Mouse (Mus musculus) forelimb bud, embryonic 11.5 days (tissue): ENCODE data around the gene Pdpr.
"Not testable (repeated sequence)": the region's sequence is repeated elsewhere in the genome, so short reads cannot be mapped to it uniquely, and the experiment has no call there.

ENCODE experiments used
- DNase-seq: peaks from one replicate; pipeline ENCODE4 v3.0.0-alpha.2; 2012; ENCODE audit warnings: low read depth, low spot score

The Pdpr gene

DNA sequence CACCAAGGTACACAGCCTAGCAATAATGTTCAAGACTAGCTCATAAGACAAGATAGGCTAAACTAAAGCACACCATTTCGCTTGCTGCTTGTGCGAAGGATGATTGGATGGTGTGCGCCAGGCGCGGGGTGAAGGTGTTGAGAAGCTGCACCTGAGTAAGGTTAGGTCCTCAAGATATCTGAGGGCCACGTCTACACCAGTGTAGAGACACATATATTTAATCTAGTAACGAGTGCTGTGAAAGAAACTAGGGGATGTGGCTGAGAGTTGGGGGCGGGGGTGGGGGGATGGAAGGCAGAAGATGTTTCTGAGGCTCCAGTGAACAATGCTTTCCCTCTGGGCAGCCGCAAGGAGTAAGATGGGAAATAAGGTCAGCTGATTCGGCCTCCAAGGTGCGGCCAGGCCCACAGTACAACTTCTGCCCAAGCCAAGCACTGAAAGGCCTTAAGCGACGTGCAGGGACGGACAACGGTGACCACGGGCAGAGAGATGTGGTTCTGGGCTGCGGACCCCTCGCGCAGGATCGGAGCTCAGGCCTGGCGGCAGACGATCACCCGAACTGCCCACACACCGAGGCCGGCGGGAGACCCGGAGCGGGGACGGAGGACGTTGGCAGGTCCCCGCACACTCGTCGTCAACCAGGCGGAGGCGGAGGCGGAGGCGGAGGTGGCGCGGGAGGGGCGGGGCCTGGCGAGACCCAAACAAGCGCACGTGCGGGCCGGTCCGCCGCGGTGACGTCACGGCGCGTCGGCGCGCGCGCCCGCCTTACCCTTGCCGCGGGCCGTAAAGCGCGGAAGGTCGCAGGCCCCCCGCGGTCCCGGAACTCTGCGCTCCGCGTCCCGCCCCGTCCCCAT is at the start of gene Pdpr:
Gene Pdpr, plus strand, starts transcription at position 766 of the 854 bp plus-strand sequence.
- peak; percentile 81 for DNase-seq

DNA sequence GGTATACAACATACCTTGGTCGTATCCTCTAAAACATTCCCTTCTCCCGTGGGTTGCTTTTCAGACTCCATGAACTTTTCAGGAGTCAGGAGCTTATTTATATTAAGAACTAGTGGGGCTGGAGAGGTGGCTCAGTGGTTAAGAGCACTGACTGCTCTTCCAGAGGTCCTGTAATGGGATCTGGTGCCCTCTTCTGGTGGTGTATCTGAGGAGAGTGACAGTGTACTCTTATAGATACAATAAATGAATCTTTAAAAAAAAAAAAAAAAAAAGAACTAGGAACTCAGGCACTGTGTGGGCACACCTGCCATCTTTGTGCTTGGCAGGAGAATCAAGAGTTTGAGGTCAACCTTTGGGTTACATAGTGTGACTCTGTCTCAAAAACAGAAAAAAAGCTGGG is 45.7 kb upstream of the Pdpr start:
- DNase-seq, result no peak

DNA sequence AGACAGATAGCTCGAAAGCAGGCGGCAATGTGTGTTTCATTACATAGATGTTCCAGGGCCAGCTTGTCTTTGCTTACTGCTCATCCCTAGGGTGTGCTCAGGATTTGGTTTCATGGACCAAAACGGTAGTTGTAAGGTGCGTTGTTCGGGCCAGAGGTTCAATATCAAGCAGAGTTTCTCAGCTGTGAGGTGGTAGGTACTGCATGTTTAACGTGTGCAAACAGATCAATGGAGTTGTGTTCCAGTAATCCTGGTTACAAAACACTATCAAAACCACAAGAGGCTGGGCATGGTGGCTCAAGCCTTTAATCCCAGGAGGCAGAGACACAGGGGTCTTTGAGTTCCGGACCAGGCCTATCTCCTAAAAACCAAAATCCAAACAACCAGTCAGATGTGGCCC is 45.3 kb upstream of the Pdpr start:
- DNase-seq, result no peak

DNA sequence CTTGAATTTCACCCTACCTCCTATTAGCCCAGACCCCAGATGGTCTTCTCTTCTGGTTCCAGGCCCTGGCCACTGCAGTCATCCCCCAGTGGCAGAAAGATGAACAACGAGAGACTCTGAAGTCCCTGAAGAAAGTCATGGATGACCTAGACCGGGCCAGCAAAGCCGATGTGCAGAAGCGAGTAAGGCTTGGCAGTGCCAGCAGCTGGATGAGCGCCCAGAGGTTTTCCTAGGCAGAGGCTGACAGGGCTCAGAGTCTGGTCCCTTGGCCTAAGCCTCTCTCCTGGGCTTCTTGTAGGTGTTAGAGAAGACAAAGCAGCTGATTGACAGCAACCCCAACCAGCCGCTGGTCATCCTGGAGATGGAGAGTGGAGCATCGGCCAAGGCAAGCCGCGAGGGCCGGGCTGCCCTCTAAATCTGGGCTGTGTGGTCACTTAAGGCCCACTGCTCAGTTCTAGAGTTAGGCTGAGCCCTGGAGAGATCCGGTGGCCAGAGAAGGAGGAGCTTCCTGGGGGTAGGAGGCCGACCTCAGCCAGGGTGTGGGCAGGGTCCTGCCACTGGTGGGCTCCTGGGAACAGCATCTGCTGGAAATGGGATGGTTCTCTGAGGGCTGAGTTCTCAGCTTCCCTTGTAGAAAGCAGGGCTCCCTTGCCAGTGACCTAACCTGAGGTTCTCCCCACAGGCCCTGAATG is 40.5 kb upstream of the Pdpr start:
- DNase-seq, result no peak

DNA sequence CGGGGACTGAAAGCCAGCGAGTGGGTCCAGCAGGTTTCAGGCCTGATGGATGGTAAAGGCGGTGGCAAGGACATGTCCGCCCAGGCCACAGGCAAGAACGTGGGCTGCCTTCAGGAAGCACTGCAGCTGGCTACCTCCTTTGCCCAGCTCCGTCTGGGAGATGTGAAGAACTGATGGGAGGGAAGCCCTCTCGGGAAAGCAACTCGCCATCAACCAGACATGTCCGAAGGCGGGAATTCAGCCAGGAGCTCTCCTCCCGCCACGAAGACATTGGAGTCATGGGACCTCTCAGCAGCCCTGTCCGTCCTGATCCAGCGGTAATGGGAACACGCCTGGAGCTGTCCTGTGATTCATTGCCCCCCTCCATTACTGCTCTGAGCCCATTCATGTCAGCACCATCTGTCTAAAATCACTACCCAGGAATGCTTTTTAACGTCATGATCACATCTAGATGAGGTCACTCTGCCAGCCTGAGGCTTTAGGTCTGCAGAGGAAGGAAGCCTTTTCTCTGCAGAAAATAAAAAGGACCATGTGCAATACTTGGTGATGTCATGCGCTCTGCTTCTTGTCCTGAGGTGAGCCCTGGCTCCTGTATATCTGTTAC is 39.3 kb upstream of the Pdpr start:
- DNase-seq, result no peak

DNA sequence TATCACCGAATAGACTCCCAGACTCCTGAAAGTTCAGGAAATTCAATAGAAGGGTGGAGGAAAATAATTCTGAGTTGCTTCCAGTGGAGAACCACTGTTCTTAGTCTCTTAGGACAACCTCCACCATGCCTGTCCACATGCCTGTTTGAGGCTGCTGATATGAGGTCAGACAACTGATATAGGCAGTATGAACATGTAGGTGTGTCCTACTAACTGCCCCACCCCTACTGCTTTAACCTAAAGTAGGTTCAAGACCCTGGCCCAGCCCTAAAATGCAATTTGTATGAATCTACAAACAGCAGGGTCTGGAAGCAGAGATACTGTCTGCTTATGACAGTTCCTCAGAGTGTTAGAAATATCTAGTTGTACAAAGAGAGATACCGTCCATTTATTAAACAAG is 38.8 kb upstream of the Pdpr start:
- DNase-seq, result no peak

DNA sequence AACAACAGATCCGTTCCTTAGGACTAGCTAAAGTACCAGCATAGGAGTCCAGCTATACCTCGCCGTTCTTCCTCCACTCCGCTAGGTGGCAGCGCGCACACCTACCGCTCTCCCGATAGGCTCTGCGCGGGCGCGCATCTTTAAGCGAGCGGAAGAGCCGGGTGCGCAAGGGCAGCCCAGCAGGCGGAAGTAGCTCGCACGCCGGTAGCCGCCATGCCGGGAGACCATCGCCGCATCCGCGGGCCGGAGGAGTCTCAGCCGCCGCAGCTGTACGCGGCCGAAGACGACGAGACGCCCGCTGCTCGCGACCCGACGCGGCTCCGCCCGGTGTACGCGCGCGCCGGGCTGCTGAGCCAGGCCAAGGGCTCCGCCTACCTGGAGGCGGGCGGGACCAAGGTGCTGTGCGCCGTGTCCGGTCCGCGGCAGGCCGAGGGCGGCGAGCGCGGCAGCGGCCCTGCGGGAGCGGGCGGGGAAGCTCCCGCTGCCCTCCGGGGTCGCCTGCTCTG is 38.2 kb upstream of the Pdpr start, which contains the start of gene Exosc6:
Gene Exosc6, plus strand, starts transcription at position 182 of the 506 bp plus-strand sequence.
- peak; percentile 94 for DNase-seq

DNA sequence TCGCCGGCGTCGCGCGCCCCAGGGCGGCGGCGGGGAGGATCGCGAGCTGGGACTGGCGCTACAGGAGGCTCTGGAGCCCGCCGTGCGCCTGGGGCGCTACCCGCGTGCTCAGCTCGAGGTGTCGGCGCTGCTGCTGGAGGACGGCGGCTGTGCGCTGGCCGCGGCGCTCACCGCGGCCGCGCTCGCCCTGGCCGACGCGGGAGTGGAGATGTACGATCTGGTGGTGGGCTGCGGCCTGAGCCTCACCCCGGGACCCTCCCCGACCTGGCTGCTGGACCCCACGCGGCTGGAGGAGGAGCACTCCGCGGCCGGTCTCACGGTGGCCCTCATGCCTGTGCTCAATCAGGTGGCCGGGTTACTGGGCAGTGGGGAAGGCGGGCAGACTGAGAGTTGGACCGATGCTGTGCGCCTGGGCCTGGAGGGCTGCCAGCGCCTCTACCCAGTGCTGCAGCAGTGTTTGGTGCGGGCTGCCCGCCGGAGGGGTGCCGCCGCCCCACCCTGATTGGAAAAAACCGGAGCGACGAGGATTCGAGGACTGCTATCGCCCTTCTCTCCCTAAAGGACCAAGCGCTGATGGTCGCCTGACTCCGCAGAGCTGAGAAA is 37.6 kb upstream of the Pdpr start:
- DNase-seq, result peak; percentile 19

DNA sequence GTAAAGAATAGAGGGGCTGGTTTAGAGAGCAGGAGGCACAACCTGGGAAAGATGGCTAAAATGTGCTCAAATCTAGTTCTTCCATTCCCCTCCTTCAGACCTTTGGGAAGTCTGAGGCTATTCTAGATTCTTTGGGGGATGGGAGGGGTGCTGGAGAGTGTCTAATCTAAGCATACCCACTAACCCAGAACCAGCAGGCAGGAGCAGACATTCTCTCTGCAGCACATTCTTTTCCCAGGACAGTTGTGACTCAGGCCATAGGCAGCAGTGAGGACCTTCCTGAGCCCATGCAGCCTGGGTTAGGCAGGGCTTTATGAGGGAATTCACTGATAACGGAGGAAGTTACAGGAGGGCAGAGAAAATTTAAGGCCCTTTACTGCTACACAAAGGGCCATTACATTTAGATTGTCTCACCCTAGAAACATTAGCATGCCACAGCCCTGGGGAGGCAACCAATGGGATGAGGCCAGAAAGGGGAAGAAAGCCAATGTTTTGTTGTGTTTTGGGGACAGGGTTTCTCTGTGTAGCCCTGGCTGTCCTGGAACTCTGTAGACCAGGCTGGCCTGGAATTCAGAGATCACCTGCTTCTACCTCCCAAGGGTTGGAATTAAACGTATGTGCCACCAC is 35.4 kb upstream of the Pdpr start:
- no peak for DNase-seq

DNA sequence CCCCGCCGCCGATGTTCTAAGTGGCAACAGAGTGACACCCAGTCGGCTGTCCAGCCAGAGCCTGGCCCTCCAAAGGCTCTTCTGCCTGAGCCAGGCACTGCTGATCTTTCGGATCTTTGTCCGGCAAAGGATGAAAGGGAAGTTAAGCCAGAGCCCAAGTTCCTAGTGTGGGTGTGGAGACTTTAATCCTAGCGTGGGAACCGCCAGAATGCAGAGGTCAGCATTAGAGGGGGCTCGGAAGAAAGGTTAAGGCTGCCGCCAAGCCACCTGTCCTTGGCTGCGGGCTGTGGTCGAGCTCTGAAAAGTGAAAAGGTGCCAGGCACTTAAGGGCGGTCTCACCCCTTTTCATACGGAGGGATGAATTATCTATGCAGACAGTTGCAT is 32.8 kb upstream of the Pdpr start:
- DNase-seq, result no peak

DNA sequence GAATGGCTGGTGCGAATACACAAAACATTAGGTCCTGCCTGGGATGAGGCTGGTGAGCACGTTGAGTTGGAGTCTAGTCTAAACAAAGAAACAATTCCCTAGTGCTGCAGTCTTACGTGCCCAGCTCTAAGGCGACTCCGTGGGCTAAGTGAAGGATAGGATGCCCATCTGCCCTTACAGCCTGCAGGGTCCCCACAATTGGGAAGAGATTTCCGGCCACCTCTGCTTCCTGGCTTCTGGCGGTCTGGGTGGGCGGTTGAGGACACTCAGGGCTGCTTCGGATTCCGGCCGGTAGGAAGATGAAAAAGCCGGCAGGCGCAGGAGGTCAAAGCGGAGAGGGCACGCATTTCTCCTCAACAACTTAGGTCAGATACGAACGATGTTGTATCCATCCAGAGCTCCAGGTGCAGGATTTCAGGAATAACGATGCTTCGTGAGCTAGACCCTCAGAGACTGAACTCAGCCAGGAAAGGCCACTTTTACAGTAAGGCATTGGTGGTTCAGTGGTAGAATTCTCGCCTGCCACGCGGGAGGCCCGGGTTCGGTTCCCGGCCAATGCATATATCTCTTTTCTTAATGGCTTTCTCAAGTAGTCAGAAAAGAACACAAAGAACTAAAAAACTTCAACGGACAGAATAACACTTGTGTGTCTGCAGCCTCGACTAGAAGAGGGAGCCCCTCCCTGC is 32.2 kb upstream of the Pdpr start:
- DNase-seq, result peak; percentile 93

DNA sequence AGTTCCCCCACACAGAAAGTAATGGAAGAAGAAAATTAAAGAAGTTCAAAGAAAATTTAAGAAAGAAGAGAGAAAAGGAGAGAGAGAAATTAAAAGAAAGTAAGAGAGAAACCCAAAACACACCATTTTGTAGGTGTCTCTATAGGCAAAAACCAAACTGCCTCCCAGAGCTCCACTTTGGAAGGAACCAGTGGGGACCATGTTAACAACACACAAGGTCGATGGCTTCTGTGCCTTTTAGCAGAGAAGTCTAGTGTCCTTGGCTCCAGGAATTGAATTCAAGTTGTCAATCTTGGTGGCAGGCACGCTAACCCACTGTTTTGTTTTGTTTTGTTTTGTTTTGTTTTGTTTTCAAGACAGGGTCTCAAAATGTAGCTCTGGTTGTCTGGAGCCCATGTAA is 31.5 kb upstream of the Pdpr start:
- DNase-seq, result no peak

DNA sequence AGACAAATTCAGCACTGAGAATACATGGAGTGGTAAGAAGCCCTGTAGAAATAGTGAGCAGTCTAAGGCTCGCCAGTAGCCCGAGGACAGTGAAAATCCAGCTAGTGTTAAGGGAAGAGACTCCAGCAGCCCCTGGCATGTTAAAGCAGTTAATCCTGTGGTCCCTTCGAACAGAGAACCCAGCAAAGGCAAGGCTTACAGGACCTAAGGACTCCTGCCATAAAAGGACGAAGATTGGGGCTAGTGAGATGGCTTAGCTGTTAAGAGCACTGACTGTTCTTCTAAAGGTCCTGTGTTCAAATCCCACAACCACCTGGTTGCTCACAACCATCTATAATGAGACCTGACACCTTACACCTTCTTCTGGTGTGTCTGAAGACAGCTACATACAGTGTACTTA is 28.1 kb upstream of the Pdpr start:
- no peak for DNase-seq

DNA sequence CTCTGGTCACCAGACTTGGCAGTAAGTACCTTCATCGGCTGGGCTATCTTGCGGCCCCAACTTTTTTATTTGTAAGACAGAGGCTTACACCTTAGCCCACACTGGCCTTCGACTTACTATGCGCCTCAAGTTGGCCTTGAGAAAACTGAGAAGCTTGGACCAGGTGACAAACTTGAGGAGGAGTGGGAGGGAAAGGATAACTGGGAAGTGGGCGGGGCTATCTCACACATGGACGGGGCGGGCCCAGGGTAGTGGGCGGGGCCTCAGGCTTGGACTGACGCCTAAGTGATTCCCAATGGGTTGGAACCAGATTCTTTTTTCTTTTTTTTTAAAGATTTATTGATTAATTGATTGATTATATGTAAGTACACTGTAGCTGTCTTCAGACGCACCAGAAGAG is 27.0 kb upstream of the Pdpr start:
- DNase-seq, result no peak

DNA sequence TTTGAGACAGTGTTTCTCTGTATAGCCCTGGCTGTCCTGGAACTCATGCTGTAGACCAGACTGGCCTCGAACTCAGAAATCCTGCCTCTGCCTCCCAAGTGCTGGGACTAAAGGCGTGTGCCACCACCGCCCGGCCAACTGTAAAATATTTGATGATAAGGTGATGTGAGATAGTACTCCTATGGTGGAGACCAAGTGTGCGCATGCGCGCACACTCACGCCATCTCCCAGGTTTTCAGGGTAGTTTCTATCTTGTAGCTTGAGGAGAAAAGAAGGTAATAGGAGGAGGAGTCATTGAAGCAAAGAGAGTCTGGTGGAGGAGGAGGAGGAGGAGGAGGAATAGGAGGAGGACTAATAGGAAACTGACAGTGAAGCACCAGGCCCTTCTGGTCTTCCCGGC is 25.8 kb upstream of the Pdpr start:
- not testable (repeated sequence) for DNase-seq

DNA sequence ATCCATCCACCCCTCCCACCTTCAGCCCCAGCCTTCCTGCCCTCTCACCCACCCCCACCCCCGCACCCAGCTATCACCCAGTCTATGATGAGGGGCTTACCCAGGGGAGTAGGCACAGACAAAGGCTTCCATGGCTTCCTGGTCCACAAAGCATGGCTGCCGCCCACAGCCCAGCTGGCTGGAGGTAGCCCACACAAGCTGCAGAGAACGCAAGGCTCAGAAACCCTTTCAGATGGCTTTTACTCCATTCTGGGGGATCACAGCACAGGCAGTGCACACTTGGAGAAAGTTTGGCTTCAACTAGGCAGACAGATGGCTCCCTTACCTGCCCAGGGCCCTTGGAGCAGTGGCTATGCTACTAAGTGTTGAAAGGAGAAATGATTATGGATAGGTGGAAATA is 18.5 kb upstream of the Pdpr start:
- DNase-seq, result no peak

DNA sequence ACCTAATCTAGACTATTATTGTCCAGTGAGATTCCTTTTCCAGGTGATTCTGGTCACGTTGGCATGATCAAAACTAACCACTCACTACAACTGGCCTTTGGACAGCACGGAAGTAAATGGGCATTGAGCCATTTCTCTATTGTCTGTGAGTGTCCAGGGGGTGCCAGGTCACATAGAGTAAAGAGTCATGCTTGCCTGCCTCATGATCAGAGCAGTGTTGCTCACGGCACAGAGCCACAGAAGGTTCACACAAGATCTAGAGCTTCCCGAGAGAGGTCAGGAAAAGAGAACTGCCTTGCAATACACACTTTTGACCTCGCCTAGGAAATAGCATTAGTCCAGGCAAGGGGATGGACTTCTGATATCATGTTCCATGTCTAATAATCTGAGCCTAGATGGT is 15.0 kb upstream of the Pdpr start:
- DNase-seq, result no peak

DNA sequence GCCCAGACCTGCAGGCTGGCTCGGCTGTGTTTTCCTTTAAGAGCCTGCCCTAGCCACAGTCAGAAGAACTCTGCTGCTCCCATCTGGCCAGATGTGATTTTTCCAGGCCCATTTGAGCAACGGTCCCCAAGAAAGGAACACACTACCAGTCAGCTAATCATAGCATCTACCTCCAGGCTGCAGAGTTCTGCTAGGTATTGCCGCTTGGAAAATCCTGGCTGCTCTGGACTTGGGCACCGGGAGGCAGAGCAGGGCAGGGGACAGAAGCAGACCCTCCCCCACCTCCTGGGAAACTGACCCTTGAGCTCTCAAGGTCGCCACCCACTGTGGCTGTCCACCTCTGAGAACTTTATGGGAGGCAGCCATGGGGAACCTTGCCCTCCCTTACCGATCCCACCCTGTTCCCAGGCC is 14.6 kb upstream of the Pdpr start:
- peak; percentile 26 for DNase-seq

DNA sequence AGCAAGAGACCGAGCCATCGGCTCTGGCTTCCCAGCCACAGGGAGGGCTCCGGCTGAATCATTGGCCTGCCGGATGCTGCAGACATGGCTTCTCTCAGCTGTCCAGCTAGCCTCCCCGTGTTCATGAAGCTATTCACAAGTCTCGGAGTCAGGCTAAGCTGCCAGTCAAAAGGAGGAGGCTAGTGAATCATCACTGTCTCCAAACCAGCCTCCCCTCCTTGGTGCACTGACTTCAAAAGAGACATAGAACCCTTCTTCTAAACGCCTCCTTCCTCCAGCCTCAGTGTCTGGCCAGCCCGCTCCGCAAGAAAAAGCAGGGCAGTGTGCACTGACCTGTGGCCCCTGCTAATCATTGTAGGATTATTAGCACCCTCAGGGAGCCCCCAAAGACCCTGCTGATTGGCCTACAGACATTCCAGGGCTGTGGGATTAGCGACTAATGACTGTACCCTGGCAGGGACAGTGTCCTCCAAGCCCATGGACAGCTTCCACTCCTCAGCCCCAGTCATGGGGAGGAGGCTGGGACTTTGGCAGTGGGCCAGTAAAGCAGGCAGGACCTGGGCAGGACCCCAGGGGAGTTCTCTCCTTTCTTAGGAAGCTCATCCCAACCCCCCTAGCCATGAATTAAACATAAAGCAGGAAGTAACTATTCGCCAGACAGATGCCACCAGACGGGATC is 12.7 kb upstream of the Pdpr start:
- no peak for DNase-seq

DNA sequence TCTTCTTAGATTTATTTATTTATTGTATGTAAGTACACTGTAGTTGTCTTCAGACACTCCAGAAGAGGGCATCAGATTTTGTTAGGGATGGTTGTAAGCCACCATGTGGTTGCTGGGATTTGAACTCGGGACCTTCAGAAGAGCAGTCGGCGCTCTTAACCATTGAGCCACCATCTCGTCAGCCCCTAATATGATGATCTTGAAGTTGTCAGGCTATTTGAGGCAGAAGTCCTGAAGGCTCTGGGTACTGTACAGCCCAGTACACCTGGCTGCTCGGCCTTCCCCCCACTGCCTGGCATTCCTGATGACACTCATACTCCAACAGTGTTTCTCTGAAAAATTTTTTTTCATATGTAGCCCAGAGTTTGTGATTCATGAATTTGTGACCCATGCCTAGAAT is 10.5 kb upstream of the Pdpr start:
- DNase-seq, result not testable (repeated sequence)
